Comparison of ENCODE assay signal across 8 mouse cellular contexts in genomic region chr7:89403053-89403972, GRCm38 (mm10). TPM values are rescaled to one million over a fixed set of nuclear protein-coding genes. Genes with fewer than 3 reads are reported as not detected.
DNase-seq lines count a peak whose midpoint lies in the region; ATAC-seq and TF ChIP-seq lines count a peak whose summit lies in the region.

No protein-coding gene starts in this region.

- TF ChIP-seq EP300 in heart, postnatal 0 days (IDR thresholded peaks at IDR 0.05; ENCODE audit: low read depth) = peak; percentile 98
- peak; percentile 49; the same call in 1 of the 2 replicates for TF ChIP-seq EP300 in liver, postnatal 0 days (IDR thresholded peaks at IDR 0.05; ENCODE audit: low read depth)

- DNase-seq in brain, embryonic 14.5 days (ENCODE audit: low read depth) = peak; percentile 82
- DNase-seq in forebrain, embryonic 11.5 days (ENCODE audit: low spot score) = peak; percentile 83
- peak; percentile 84 for DNase-seq in heart, postnatal 0 days (ENCODE audit: low spot score)
- peak; percentile 89 to 96 for DNase-seq in kidney, postnatal 25 days
- DNase-seq in liver, postnatal 0 days = peak; percentile 77

- H3K27ac ChIP-seq in forebrain, embryonic 11.5 days (ENCODE audit: low read depth, low read length) = 0 out of 2 replicates have a peak overlapping the region, but pooled peaks have one; percentile 8
- peak overlapping the region; percentile 95 for H3K27ac ChIP-seq in heart, postnatal 0 days (ENCODE audit: low read depth)
- peak overlapping the region; percentile 92 for H3K27ac ChIP-seq in liver, postnatal 0 days (ENCODE audit: low read depth)
- peak overlapping the region; percentile 80 for H3K27ac ChIP-seq in neural tube, embryonic 13.5 days (replicated peaks)
- H3K27ac ChIP-seq in testis, adult 2 months (ENCODE audit: control insufficient read depth, insufficient read depth, low read depth, low read length) = 0 out of 2 replicates have a peak overlapping the region, but pooled peaks have one; percentile 2

- peak overlapping the region; percentile 91 for H3K4me3 ChIP-seq in E14TG2a.4 (replicated peaks; ENCODE audit: low read length)
- peak overlapping the region; percentile 68 for H3K4me3 ChIP-seq in forebrain, embryonic 11.5 days (ENCODE audit: low read depth, low read length)
- H3K4me3 ChIP-seq in heart, postnatal 0 days (ENCODE audit: low read depth, low read length) = peak overlapping the region; percentile 88
- H3K4me3 ChIP-seq in liver, postnatal 0 days (ENCODE audit: low read depth, low read length) = peak overlapping the region; percentile 75
- peak overlapping the region; percentile 74 for H3K4me3 ChIP-seq in neural tube, embryonic 13.5 days
- H3K4me3 ChIP-seq in testis, adult 2 months (ENCODE audit: control insufficient read depth, low read depth, low read length) = peak overlapping the region; percentile 85

- 0 out of 2 replicates have a peak, but pooled peaks have one; percentile 18 for TF ChIP-seq POLR2A in brain, embryonic 14.5 days (IDR thresholded peaks at IDR 0.05; ENCODE audit: borderline replicate concordance, extremely low read depth, insufficient read depth, insufficient read length, poor library complexity, severe bottlenecking)
- no peak for TF ChIP-seq POLR2A in testis, adult 2 months (IDR thresholded peaks at IDR 0.05; ENCODE audit: control insufficient read depth, low read depth, low read length)

- peak overlapping the region; percentile 99 for H3K4me2 ChIP-seq in forebrain, embryonic 11.5 days (ENCODE audit: low read depth, low read length, severe bottlenecking)
- H3K4me2 ChIP-seq in heart, postnatal 0 days (ENCODE audit: low read depth, low read length) = peak overlapping the region; percentile 82
- peak overlapping the region; percentile 95 for H3K4me2 ChIP-seq in liver, postnatal 0 days (ENCODE audit: low read depth, low read length)
- peak overlapping the region; percentile 99 for H3K4me2 ChIP-seq in neural tube, embryonic 13.5 days

- peaks cover 59% of the 10 kb centered on the region for H3K27me3 ChIP-seq in E14TG2a.4 (ENCODE audit: insufficient read depth, low read length)
- H3K27me3 ChIP-seq in forebrain, embryonic 11.5 days (ENCODE audit: control insufficient read depth, insufficient read depth, low read length) = peaks cover 2% of the 10 kb centered on the region
- no peaks in the 10 kb centered on the region for H3K27me3 ChIP-seq in heart, postnatal 0 days (ENCODE audit: control insufficient read depth, insufficient read depth, low read length)
- peaks cover 5% of the 10 kb centered on the region for H3K27me3 ChIP-seq in liver, postnatal 0 days (ENCODE audit: insufficient read depth, low read length)
- peaks cover 5% of the 10 kb centered on the region for H3K27me3 ChIP-seq in neural tube, embryonic 13.5 days
- H3K27me3 ChIP-seq in testis, adult 2 months (ENCODE audit: control insufficient read depth, insufficient read depth, low read length) = no peaks in the 10 kb centered on the region

- peaks cover 8% of the 10 kb centered on the region; the same call in 1 of the 2 replicates for H3K9me3 ChIP-seq in E14TG2a.4 (ENCODE audit: low read length)
- H3K9me3 ChIP-seq in forebrain, embryonic 11.5 days (ENCODE audit: control insufficient read depth, low read length) = no peaks in the 10 kb centered on the region
- no peaks in the 10 kb centered on the region for H3K9me3 ChIP-seq in heart, postnatal 0 days (replicated peaks; ENCODE audit: control insufficient read depth, low read length)
- no peaks in the 10 kb centered on the region for H3K9me3 ChIP-seq in liver, postnatal 0 days (ENCODE audit: low read length)
- no peaks in the 10 kb centered on the region for H3K9me3 ChIP-seq in neural tube, embryonic 13.5 days

- TF ChIP-seq CTCF in E14TG2a.4 (conservative IDR thresholded peaks at IDR 0.05; ENCODE audit: low read length) = no peak
- TF ChIP-seq CTCF in brain, embryonic 14.5 days (IDR thresholded peaks at IDR 0.05; ENCODE audit: borderline replicate concordance, extremely low read depth, insufficient read depth, insufficient read length) = no peak
- TF ChIP-seq CTCF in heart, postnatal 0 days (IDR thresholded peaks at IDR 0.05; ENCODE audit: low read depth) = no peak
- TF ChIP-seq CTCF in liver, postnatal 0 days (IDR thresholded peaks at IDR 0.05; ENCODE audit: low read depth) = no peak
- no peak for TF ChIP-seq CTCF in testis, adult 2 months (IDR thresholded peaks at IDR 0.05; ENCODE audit: control insufficient read depth, insufficient read depth, insufficient replicate concordance, low read depth, low read length)

- H3K4me1 ChIP-seq in E14TG2a.4 (replicated peaks; ENCODE audit: low read depth, low read length) = peaks cover 13% of the 10 kb centered on the region
- H3K4me1 ChIP-seq in forebrain, embryonic 11.5 days (replicated peaks; ENCODE audit: control insufficient read depth, insufficient read depth, low read length) = peaks cover 15% of the 10 kb centered on the region; the same call in 1 of the 2 replicates
- peaks cover under 1% of the 10 kb centered on the region; the same call in 1 of the 2 replicates for H3K4me1 ChIP-seq in heart, postnatal 0 days (ENCODE audit: control insufficient read depth, insufficient read depth)
- H3K4me1 ChIP-seq in liver, postnatal 0 days (ENCODE audit: insufficient read depth) = peaks cover 10% of the 10 kb centered on the region
- peaks cover 32% of the 10 kb centered on the region for H3K4me1 ChIP-seq in neural tube, embryonic 13.5 days (replicated peaks)
- peaks cover 11% of the 10 kb centered on the region; the same call in 1 of the 2 replicates for H3K4me1 ChIP-seq in testis, adult 2 months (ENCODE audit: control insufficient read depth, insufficient read depth, low read length)

- peaks cover 14% of the 10 kb centered on the region for H3K36me3 ChIP-seq in E14TG2a.4 (ENCODE audit: insufficient read depth, low read length)
- no peaks in the 10 kb centered on the region for H3K36me3 ChIP-seq in forebrain, embryonic 11.5 days (ENCODE audit: control insufficient read depth, insufficient read depth, low read length)
- H3K36me3 ChIP-seq in heart, postnatal 0 days (replicated peaks; ENCODE audit: control insufficient read depth, insufficient read depth, low read length) = peaks cover 17% of the 10 kb centered on the region
- H3K36me3 ChIP-seq in liver, postnatal 0 days (replicated peaks; ENCODE audit: insufficient read depth, low read length) = no peaks in the 10 kb centered on the region
- H3K36me3 ChIP-seq in neural tube, embryonic 13.5 days = no peaks in the 10 kb centered on the region
- no peaks in the 10 kb centered on the region for H3K36me3 ChIP-seq in testis, adult 2 months (ENCODE audit: control insufficient read depth, insufficient read depth, low read length)

- 4% methylated on average over 51 of the region's 52 CpGs for WGBS in forebrain, embryonic 11.5 days
- 5% methylated on average over 52 of the region's 52 CpGs for WGBS in heart, postnatal 0 days
- 5% methylated on average over 52 of the region's 52 CpGs for WGBS in liver, postnatal 0 days (ENCODE audit: insufficient replicate concordance)
- WGBS in neural tube, embryonic 13.5 days = 5% methylated on average over 52 of the region's 52 CpGs

- peak; percentile 77 for ATAC-seq in forebrain, embryonic 11.5 days (replicated peaks; ENCODE audit: low FRiP score)
- peak; percentile 86 for ATAC-seq in heart, postnatal 0 days (ENCODE audit: insufficient read depth, low read depth)
- peak; percentile 83 for ATAC-seq in liver, postnatal 0 days
- peak; percentile 88 for ATAC-seq in neural tube, embryonic 13.5 days (ENCODE audit: low read depth)

- peak overlapping the region; percentile 80 for H3K9ac ChIP-seq in forebrain, embryonic 11.5 days (ENCODE audit: low read length)
- H3K9ac ChIP-seq in heart, postnatal 0 days (replicated peaks; ENCODE audit: low read depth, low read length) = peak overlapping the region; percentile 62
- H3K9ac ChIP-seq in liver, postnatal 0 days (replicated peaks) = peak overlapping the region; percentile 84
- peak overlapping the region; percentile 86 for H3K9ac ChIP-seq in neural tube, embryonic 13.5 days

RNA-seq across cellular contexts. Expression of gene Tmem135, which starts 0.7 kb away (rescaled TPM):
- polyA plus RNA-seq in brain, embryonic 14.5 days (2012; rRNA removed) = 12.8 and 17.4 TPM in 2 replicates
- 13.9 and 16.2 TPM in 2 replicates for polyA plus RNA-seq in forebrain, embryonic 11.5 days (2014; fragmentation: Nextera tagmentation; extraction: Ambion mirVana)
- total RNA-seq in heart, postnatal 0 days (2014; rRNA removed; ENCODE audit: low replicate concordance) = 20.6 and 70.6 TPM in 2 replicates
- 30.9 and 31.6 TPM in 2 replicates for polyA plus RNA-seq in heart, postnatal 0 days (2015; fragmentation: Nextera tagmentation; extraction: Ambion mirVana)
- 31.7 and 32.4 TPM in 2 replicates for polyA plus RNA-seq in liver, postnatal 0 days (2015; fragmentation: Nextera tagmentation; extraction: Ambion mirVana)
- 20.6 and 21.3 TPM in 2 replicates for polyA plus RNA-seq in neural tube, embryonic 13.5 days (2015; fragmentation: Nextera tagmentation; extraction: Ambion mirVana)
- polyA plus RNA-seq in testis, adult 2 months (2012; rRNA removed) = 4.6 and 5.1 TPM in 2 replicates

RNA-seq across cellular contexts. Expression of gene Fzd4, which starts 0.8 kb away (rescaled TPM):
- polyA plus RNA-seq in brain, embryonic 14.5 days (2012; rRNA removed) = 2.4 and 3.1 TPM in 2 replicates
- 4.1 and 5.0 TPM in 2 replicates for polyA plus RNA-seq in forebrain, embryonic 11.5 days (2014; fragmentation: Nextera tagmentation; extraction: Ambion mirVana)
- 16.0 and 18.0 TPM in 2 replicates for total RNA-seq in heart, postnatal 0 days (2014; rRNA removed; ENCODE audit: low replicate concordance)
- 9.3 and 9.6 TPM in 2 replicates for polyA plus RNA-seq in heart, postnatal 0 days (2015; fragmentation: Nextera tagmentation; extraction: Ambion mirVana)
- polyA plus RNA-seq in liver, postnatal 0 days (2015; fragmentation: Nextera tagmentation; extraction: Ambion mirVana) = 4.5 and 4.7 TPM in 2 replicates
- polyA plus RNA-seq in neural tube, embryonic 13.5 days (2015; fragmentation: Nextera tagmentation; extraction: Ambion mirVana) = 2.2 and 2.5 TPM in 2 replicates
- polyA plus RNA-seq in testis, adult 2 months (2012; rRNA removed) = 1.2 and 1.3 TPM in 2 replicates

Comparison
In these comparisons a context has a peak if more than half of its experiments do, and no peak if none do; other contexts are left out.
1. Peak in every context shown above with its lines: DNase-seq, ATAC-seq, H3K4me3 ChIP-seq and H3K27ac ChIP-seq.
2. H3K27ac ChIP-seq: peak in every context shown above with its lines; median percentile 95 in heart, postnatal 0 days; 92 in liver, postnatal 0 days; 80 in neural tube, embryonic 13.5 days; 8 in forebrain, embryonic 11.5 days; 2 in testis, adult 2 months.